Mouse (Mus musculus): ENCODE results near the gene B430306N03Rik.

DNA sequence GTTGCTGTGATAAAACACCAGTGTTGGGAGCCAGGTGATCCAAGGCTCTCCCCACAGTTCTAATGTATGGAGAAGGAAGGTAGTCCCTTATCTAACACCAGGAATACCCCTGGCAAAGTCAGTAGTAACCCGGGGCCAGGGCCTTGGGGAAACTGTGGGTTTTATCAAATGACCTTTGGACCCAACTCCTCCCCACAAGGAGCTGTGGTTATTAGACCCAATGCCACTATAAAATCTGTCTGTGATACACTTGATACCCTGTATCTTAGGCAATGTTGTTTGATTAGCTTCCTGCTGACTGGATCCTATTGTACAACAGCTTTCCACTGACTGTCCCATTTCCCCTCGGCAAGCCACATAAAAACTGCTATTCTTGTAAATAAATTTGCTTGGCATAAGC, 3.8 kb upstream of the B430306N03Rik start:
- TF ChIP-seq POLR2A (IDR thresholded peaks at IDR 0.05; ENCODE audit: borderline replicate concordance, low read depth, low read length) (no peak), CTCF (IDR thresholded peaks at IDR 0.05; ENCODE audit: low read depth, low read length) (no peak)
